Mouse (Mus musculus): Measurements from ENCODE around the gene Elmo1.

DNA sequence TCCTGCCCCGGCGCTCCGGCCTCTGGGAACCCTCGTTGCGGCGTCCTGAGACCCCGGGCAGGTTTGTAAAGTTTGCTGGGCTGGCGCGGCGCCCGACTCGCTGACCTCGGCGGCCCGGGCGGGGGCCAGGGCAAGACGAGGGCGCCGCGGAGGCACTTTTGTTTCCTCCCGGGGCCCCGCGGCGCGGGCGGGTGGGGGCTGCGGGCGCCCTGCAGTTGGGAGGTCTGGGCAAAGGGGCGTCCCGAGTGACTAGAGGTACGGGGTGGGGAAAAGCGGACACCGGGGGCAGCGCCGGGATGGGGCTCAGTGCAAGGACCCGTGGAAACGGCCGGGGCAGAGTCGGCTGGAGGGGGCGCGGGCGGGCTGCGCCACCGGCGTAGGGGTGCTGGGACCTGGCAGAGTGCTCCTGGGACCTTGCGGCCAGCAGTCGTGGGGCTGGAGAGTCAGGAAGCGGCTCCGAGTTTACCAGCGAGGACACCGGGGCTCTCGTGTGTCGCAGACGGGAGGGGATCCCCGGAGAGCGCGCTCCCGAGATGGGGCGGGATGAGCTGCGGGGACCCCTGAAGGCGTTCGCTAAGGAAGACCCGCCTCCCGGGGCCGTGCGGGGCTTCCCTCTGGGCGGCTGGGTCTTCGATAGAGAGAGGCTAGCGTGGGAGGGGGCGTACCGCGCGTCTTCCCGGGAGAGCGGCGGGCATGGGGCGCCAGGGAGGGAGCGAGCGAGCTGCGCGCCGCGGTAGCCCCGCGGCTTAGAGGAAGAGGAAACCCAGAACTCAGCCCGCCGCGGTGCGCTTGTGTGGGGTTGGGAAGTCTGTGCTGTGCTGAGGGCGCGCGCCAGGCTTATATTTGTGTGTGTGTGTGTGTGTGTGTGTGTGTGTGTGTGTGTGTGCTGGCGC lies 561 bp downstream of the Elmo1 start:
- TF ChIP-seq GATA1 (IDR thresholded peaks at IDR 0.05; ENCODE audit: borderline replicate concordance, low read length): no peak
- TF ChIP-seq FLI1 (IDR thresholded peaks at IDR 0.05; ENCODE audit: low read length): no peak

Measured in megakaryocyte, embryonic 14.5 days (primary cell).